Mouse (Mus musculus) CH12.LX (cell line): ENCODE measurements around the gene Dcst2. TPM values are rescaled to one million over a fixed set of nuclear protein-coding genes. Genes with fewer than 3 reads are reported as not detected.

Source experiments
- DNase-seq: peaks from one replicate; pipeline ENCODE4 v3.0.0-alpha.2; 2013; ENCODE audit errors: extremely low read depth
- H3K27ac ChIP-seq: 2 replicates; pipeline ENCODE4 v1.5.1; 2012; ENCODE audit warnings: low read depth, mild to moderate bottlenecking, control low read depth, moderate library complexity; ENCODE audit not compliant: insufficient read depth
- H3K27me3 ChIP-seq: replicated peaks from 2 replicates; pipeline ENCODE3; 2012; ENCODE audit warnings: inconsistent platforms
- H3K36me3 ChIP-seq, 2 experiments: replicated peaks in 1 of 2; 2 replicates each; pipeline versions ENCODE3 to v1.6.1; 2012; ENCODE audit warnings: inconsistent platforms in 1 of 2, low read length in 1 of 2, mild to moderate bottlenecking in 1 of 2, mixed read lengths in 1 of 2, moderate library complexity in 1 of 2; ENCODE audit not compliant: control insufficient read depth in 1 of 2, insufficient read depth in 1 of 2
- H3K4me1 ChIP-seq, 2 experiments: 2 replicates each; pipeline ENCODE4 v1.6.1; 2012; ENCODE audit warnings: inconsistent platforms in 1 of 2, moderate library complexity in 1 of 2; ENCODE audit not compliant: insufficient read depth in 2 of 2, control insufficient read depth in 1 of 2
- H3K4me2 ChIP-seq: 2 replicates; pipeline ENCODE4 v1.6.1; 2012; ENCODE audit warnings: low read depth, mild to moderate bottlenecking, control low read depth; ENCODE audit not compliant: poor library complexity, insufficient read depth, severe bottlenecking
- H3K4me3 ChIP-seq, 3 experiments: fragments of 150-350 bp in 1 of 3; sonication (generic) in 1 of 3; replicated peaks in 1 of 3; 2 replicates each; pipeline versions ENCODE3 to v1.5.1; 2011 to 2012; ENCODE audit warnings: low read depth in 2 of 3, low read length in 2 of 3, mild to moderate bottlenecking in 2 of 3, moderate library complexity in 2 of 3, control low read depth in 1 of 3, improper control_type of control experiment in 1 of 3, inconsistent platforms in 1 of 3, mixed read lengths in 1 of 3; ENCODE audit not compliant: poor library complexity in 1 of 3
- H3K79me2 ChIP-seq: replicated peaks from 2 replicates; pipeline ENCODE4 v1.6.1; 2012; ENCODE audit warnings: mild to moderate bottlenecking, moderate library complexity; ENCODE audit not compliant: control insufficient read depth, poor library complexity, insufficient read depth, severe bottlenecking; ENCODE audit errors: extremely low read depth
- H3K9ac ChIP-seq: 2 replicates; pipeline ENCODE4 v1.6.1; 2012; ENCODE audit warnings: low read depth, mild to moderate bottlenecking, control low read depth, moderate library complexity; ENCODE audit not compliant: insufficient read depth
- H3K9me3 ChIP-seq: replicated peaks from 2 replicates; pipeline ENCODE3; 2012; ENCODE audit warnings: low read length, inconsistent platforms, mixed read lengths
- BHLHE40 ChIP-seq: IDR thresholded peaks from 2 replicates; pipeline ENCODE4 v1.6.1; 2011; ENCODE audit warnings: mild to moderate bottlenecking, low read depth, low read length, improper control_type of control experiment
- CHD1 ChIP-seq: IDR thresholded peaks from 2 replicates; pipeline ENCODE4 v1.6.1; 2012; ENCODE audit warnings: low read depth, low read length, improper control_type of control experiment, inconsistent platforms
- CHD2 ChIP-seq: IDR thresholded peaks from 2 replicates; pipeline ENCODE4 v1.6.1; 2011; ENCODE audit warnings: low read length, improper control_type of control experiment
- E2F4 ChIP-seq: IDR thresholded peaks from 2 replicates; pipeline ENCODE4 v1.6.1; 2011; ENCODE audit warnings: low read depth, low read length, improper control_type of control experiment; ENCODE audit not compliant: insufficient replicate concordance
- EP300 ChIP-seq: IDR thresholded peaks from 2 replicates; pipeline ENCODE4 v1.6.1; 2011; ENCODE audit warnings: low read length, improper control_type of control experiment
- JUN ChIP-seq: IDR thresholded peaks from 2 replicates; pipeline ENCODE4 v1.6.1; 2011; ENCODE audit warnings: low read depth, mild to moderate bottlenecking, low read length, improper control_type of control experiment, moderate library complexity; ENCODE audit not compliant: insufficient read depth
- MAFK ChIP-seq: IDR thresholded peaks from 2 replicates; pipeline ENCODE4 v1.6.1; 2011; ENCODE audit warnings: low read length, improper control_type of control experiment; ENCODE audit not compliant: insufficient replicate concordance
- MAX ChIP-seq: IDR thresholded peaks from 2 replicates; pipeline ENCODE4 v1.6.1; 2011; ENCODE audit warnings: low read length, improper control_type of control experiment
- MEF2A ChIP-seq: IDR thresholded peaks from 2 replicates; pipeline ENCODE4 v1.6.1; 2014; ENCODE audit warnings: low read depth, mild to moderate bottlenecking, inconsistent platforms, low read length, improper control_type of control experiment, borderline replicate concordance
- MXI1 ChIP-seq: IDR thresholded peaks from 2 replicates; pipeline ENCODE4 v1.6.1; 2011; ENCODE audit warnings: mild to moderate bottlenecking, low read depth, low read length, improper control_type of control experiment
- NELFE ChIP-seq: IDR thresholded peaks from 2 replicates; pipeline ENCODE4 v1.6.1; 2011; ENCODE audit warnings: low read depth, low read length, improper control_type of control experiment
- PAX5 ChIP-seq: IDR thresholded peaks from 2 replicates; pipeline ENCODE4 v1.6.1; 2012; ENCODE audit warnings: low read length, inconsistent platforms, mixed read lengths
- RAD21 ChIP-seq: IDR thresholded peaks from 2 replicates; pipeline ENCODE4 v1.6.1; 2011; ENCODE audit warnings: low read depth, mild to moderate bottlenecking, low read length, improper control_type of control experiment, moderate library complexity
- RCOR1 ChIP-seq: conservative IDR thresholded peaks from 2 replicates; pipeline ENCODE4 v1.6.1; 2012; ENCODE audit warnings: low read depth, mild to moderate bottlenecking, inconsistent platforms, low read length, improper control_type of control experiment
- SIN3A ChIP-seq: IDR thresholded peaks from 2 replicates; pipeline ENCODE4 v1.6.1; 2012; ENCODE audit warnings: low read length, improper control_type of control experiment, inconsistent platforms
- SMC3 ChIP-seq: IDR thresholded peaks from 2 replicates; pipeline ENCODE4 v1.6.1; 2011; ENCODE audit warnings: low read depth, low read length, improper control_type of control experiment
- UBTF ChIP-seq: IDR thresholded peaks from 2 replicates; pipeline ENCODE4 v1.6.1; 2012; ENCODE audit warnings: low read depth, mild to moderate bottlenecking, inconsistent platforms, low read length, improper control_type of control experiment, moderate library complexity
- ZC3H11A ChIP-seq: IDR thresholded peaks from 2 replicates; pipeline ENCODE4 v1.6.1; 2012; ENCODE audit warnings: low read depth, mild to moderate bottlenecking, inconsistent platforms, low read length, improper control_type of control experiment
- ZMIZ1 ChIP-seq: IDR thresholded peaks from 2 replicates; pipeline ENCODE4 v1.6.1; 2012; ENCODE audit warnings: low read depth, mild to moderate bottlenecking, inconsistent platforms, low read length, improper control_type of control experiment
- ZNF384 ChIP-seq: IDR thresholded peaks from 2 replicates; pipeline ENCODE4 v1.6.1; 2012; ENCODE audit warnings: low read depth, low read length, improper control_type of control experiment, inconsistent platforms
- dilution Hi-C: fragments of 300-500 bp; cut with MboI; formaldehyde crosslinking; loops from 2 replicates; pipeline ENCODE4 v1.14.3; 2020; ENCODE audit warnings: low sequenced_read_pairs; ENCODE audit not compliant: extremely low pct_unique_long_range_greater_than_20kb, extremely low pct_ligation_motif_present
- in situ Hi-C: fragments of 300-500 bp; cut with MboI; formaldehyde crosslinking; loops from 3 replicates; pipeline ENCODE4 v1.14.3; 2019; ENCODE audit warnings: low sequenced_read_pairs, low pct_ligation_motif_present, low pct_unique_long_range_greater_than_20kb, mixed read lengths
- polyA plus RNA-seq: library from polyadenylated mRNA; unstranded; fragments of >175 nt; gene quantifications from 2 replicates; pipeline ENCODE4 v1.2.1, GENCODE M21; 2012; ENCODE audit warnings: low read depth; ENCODE audit not compliant: insufficient read length
- total RNA-seq, 2 experiments: library from RNA; depleted of rRNA; stranded (reverse); fragments of 300-350 nt in 1 of 2; fragments of >200 nt in 1 of 2; gene quantifications; 2 replicates each; pipeline ENCODE4 v1.2.3; 2012 to 2014

The Dcst2 gene
- total and polyA plus RNA-seq, 3 experiments: 0.10 TPM; not detected in 2

- DNase-seq: no peak
- Histone ChIP-seq H3K36me3 (peaks cover 38 to 61% of the 10 kb centered on the region in 2 experiments), H3K9ac (no peak overlapping the region), H3K4me1 (peaks cover 3 to 62% of the 10 kb centered on the region in 2 experiments), H3K27me3 (no peaks in the 10 kb centered on the region), H3K27ac (no peak overlapping the region), H3K4me3 (no peak overlapping the region), H3K9me3 (peaks cover under 1% of the 10 kb centered on the region), H3K79me2 (0 out of 2 replicates have a peak, but pooled peaks cover 6% of the 10 kb centered on the region), H3K4me2 (0 out of 2 replicates have a peak overlapping the region, but pooled peaks have one; percentile 1)
- in situ Hi-C loops: no loop called here
- dilution Hi-C loops: no loop called here
- TF ChIP-seq CHD2: no peak
Measured at GRCm38 (mm10) chr3:89409701-89410100, 47.9 kb downstream of the Dcst2 start.

GRCm38 (mm10) chr3:89410864-89411263 is 49.1 kb downstream of the Dcst2 start:
- peak overlapping the region; percentile 61 to 96 (median 64) for H3K4me3 ChIP-seq
- TF ChIP-seq SMC3 (no peak), MAX (no peak), MXI1 (no peak), MAFK (no peak), EP300 (no peak), CHD1 (no peak), MEF2A (no peak), CHD2 (no peak), PAX5 (no peak), E2F4 (no peak), NELFE (no peak), ZNF384 (no peak), RAD21 (no peak), SIN3A (no peak), JUN (no peak), RCOR1 (no peak), ZMIZ1 (no peak), ZC3H11A (no peak), BHLHE40 (no peak), UBTF (no peak)
- H3K4me1 ChIP-seq: peaks cover 3 to 51% of the 10 kb centered on the region in 2 experiments
- dilution Hi-C loops (no loop called here), in situ Hi-C loops (no loop called here)
- DNase-seq: no peak
- H3K4me2 ChIP-seq: peak overlapping the region; percentile 25
- peaks cover 9% of the 10 kb centered on the region for H3K79me2 ChIP-seq
- peak overlapping the region; percentile 64 for H3K9ac ChIP-seq
- no peak overlapping the region for H3K27ac ChIP-seq
- peaks cover 7% of the 10 kb centered on the region for H3K9me3 ChIP-seq
- peaks cover 43 to 60% of the 10 kb centered on the region in 2 experiments for H3K36me3 ChIP-seq
- no peaks in the 10 kb centered on the region for H3K27me3 ChIP-seq
